Mouse (Mus musculus) myocyte (in vitro differentiated cells): ENCODE data around the gene Golga5.

ENCODE experiments used
- CEBPB ChIP-seq: IDR thresholded peaks from 2 replicates; pipeline ENCODE4 v1.6.1; 2011; ENCODE audit warnings: mild to moderate bottlenecking, moderate library complexity; ENCODE audit not compliant: poor library complexity, insufficient read depth, severe bottlenecking
- E2F4 ChIP-seq: IDR thresholded peaks from one replicate; pipeline ENCODE4 v1.6.1; 2011; ENCODE audit warnings: mild to moderate bottlenecking, control low read depth, moderate library complexity; ENCODE audit not compliant: insufficient read depth
- MAX ChIP-seq: IDR thresholded peaks from one replicate; pipeline ENCODE4 v1.6.1; 2011; ENCODE audit warnings: low read depth, mild to moderate bottlenecking, control low read depth
- MYOG ChIP-seq, 3 experiments: IDR thresholded peaks; one replicate each; pipeline ENCODE4 v1.6.1; 2011; ENCODE audit warnings: control low read depth in 2 of 3, low read depth in 2 of 3, mild to moderate bottlenecking in 2 of 3; ENCODE audit not compliant: insufficient read length in 2 of 3, control insufficient read depth in 1 of 3, insufficient read depth in 1 of 3
- POLR2A ChIP-seq: IDR thresholded peaks from one replicate; pipeline ENCODE4 v1.6.1; 2011; ENCODE audit warnings: low read depth, mild to moderate bottlenecking, control low read depth, moderate library complexity; ENCODE audit not compliant: insufficient read length
- POLR2AphosphoS2 ChIP-seq: IDR thresholded peaks from one replicate; pipeline ENCODE4 v1.6.1; 2011; ENCODE audit warnings: low read depth, control low read depth; ENCODE audit not compliant: insufficient read length
- REST ChIP-seq: IDR thresholded peaks from one replicate; pipeline ENCODE4 v1.6.1; 2011; ENCODE audit warnings: mild to moderate bottlenecking, control low read depth, moderate library complexity; ENCODE audit not compliant: insufficient read depth, insufficient read length
- SRF ChIP-seq: IDR thresholded peaks from one replicate; pipeline ENCODE4 v1.6.1; 2011; ENCODE audit warnings: low read depth; ENCODE audit not compliant: control insufficient read depth, insufficient read length
- TCF12 ChIP-seq: IDR thresholded peaks from one replicate; pipeline ENCODE4 v1.6.1; 2011; ENCODE audit warnings: mild to moderate bottlenecking, control low read depth; ENCODE audit not compliant: poor library complexity, insufficient read depth, severe bottlenecking
- USF1 ChIP-seq: IDR thresholded peaks from one replicate; pipeline ENCODE4 v1.6.1; 2011; ENCODE audit warnings: low read depth, mild to moderate bottlenecking, control low read depth, moderate library complexity

DNA sequence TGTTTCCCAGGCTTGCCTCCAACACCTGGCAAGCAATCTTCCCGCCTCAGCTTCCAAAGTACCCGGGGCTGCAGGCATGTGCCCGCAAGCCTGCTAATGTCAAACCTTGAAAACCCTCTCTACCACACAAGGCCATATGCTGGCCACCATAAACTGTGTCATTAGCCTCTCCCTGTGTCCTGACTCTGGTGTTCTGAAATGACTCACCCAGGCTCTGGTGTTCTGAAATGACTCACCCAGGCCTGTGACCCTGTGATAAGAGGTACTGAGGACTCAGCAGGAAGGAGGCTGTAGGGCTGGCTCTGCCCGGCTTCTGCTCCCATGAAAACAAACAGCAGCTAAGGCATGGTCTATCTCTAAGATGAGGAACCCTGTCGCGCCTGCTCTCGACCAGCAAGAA is 42.6 kb upstream of the Golga5 start:
- no peak for TF ChIP-seq E2F4
- TF ChIP-seq REST = no peak
- no peak for TF ChIP-seq POLR2A
- TF ChIP-seq TCF12 = no peak
- no peak for TF ChIP-seq MAX
- TF ChIP-seq USF1 = no peak
- no peak for TF ChIP-seq CEBPB
- TF ChIP-seq POLR2AphosphoS2 = no peak
- no peak for TF ChIP-seq MYOG (IDR thresholded peaks at IDR 0.05; ENCODE audit: control insufficient read depth in 1 of 3, insufficient read depth in 1 of 3, insufficient read length in 2 of 3, low read depth in 2 of 3)
- TF ChIP-seq SRF = no peak
